Mouse (Mus musculus): ENCODE data around the gene N4bp2l2.

Gene N4bp2l2

DNA sequence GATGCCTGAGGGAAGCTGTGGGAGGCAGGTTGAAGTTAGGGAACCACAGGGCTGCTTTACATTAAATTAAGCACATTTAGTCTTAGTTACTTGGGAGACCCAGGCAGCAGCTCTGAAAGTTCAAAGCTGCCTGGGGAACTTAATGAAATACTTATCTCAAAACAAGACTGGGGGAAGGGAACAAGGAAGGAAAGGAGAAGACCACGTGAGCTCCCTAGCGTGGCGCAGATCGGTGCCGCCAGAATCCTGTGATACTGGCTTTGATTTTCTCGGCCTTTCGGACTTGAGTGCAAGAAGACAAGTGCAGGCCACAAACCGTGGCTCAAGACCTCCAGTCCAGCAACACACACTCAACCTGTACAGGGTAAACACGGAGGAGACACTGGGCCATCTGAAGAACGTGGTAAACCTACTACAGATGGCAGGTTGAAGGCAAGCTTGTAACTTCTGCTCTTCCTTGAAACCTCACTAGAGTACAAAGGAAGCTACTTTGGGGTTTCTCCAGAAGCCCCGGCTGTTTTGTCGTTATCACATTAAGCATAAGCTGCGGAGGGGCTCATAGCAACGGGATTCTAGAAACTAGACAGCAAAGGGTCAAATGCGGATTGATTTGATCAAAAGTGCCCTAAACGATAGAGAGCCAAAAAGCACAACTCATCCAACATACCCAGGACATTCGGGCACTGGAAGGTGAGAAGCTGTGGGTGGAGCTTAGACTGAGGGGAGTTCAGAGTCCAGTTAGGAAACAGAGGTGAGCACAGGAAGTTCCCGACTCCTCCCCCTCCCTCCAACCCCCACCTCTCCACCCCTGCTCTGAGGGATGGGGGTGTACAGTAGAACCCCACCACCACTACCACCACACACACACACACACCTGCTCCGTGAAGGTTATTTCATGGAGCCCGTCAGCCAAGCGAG, 67.5 kb downstream of the N4bp2l2 start:
- DNase-seq (ENCODE audit: low spot score in 2 of 2): no peak

DNA sequence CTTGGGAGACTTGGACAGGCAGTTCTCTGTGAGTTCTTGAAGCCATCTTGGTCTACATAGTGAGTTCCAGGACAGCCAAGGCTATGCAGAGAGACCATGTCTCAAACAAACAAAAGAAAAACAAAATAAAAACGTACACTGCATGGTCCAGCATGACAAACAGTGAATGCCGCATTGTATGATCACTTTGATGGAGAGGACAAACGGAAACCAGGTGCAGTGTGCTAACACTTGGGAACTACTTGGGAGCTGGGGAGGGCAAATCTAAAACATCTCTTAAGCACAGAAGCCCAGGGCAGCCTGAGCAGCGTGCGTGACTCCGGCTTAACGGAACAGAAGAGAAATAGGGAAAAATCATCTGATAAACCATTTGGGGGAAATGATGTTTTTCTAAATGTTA, 68.9 kb downstream of the N4bp2l2 start, which contains the start of gene N4bp2l1:
N4bp2l1 (minus strand) TSS at position 101 of the 400 bp plus-strand sequence.
- DNase-seq (ENCODE audit: low spot score in 2 of 2): no peak

DNA sequence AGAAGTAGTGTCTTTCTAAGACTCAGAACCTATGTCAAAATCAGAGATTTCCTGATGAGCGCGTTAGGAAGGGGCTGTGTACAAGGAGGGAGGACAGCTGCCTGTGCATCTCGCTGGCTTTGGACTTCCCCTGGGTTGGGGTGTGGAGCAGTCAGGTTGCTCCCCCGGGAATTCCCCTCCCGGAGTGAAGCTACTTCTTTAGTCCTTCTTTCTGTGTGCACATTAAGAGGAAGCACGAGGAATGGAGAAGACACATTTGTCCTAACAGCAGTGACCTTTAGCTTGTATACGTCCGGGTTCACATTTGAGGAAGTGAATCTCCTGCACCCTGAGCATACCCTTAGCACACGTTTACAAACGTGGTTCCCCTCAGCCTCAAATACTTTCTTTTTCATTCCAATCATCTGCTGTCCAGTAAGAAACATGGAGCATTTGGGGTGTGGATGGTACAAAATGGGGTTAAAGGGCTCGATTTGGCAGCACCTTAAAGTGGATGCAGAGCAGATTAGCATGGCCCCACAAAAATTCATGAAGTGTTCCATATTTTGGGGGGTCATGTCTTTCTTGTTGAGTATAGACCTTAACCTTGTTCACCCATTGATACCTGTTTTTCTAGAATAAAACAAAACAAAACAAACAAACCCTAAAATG, 70.5 kb downstream of the N4bp2l2 start:
- no peak for DNase-seq (ENCODE audit: low spot score in 2 of 2)

DNA sequence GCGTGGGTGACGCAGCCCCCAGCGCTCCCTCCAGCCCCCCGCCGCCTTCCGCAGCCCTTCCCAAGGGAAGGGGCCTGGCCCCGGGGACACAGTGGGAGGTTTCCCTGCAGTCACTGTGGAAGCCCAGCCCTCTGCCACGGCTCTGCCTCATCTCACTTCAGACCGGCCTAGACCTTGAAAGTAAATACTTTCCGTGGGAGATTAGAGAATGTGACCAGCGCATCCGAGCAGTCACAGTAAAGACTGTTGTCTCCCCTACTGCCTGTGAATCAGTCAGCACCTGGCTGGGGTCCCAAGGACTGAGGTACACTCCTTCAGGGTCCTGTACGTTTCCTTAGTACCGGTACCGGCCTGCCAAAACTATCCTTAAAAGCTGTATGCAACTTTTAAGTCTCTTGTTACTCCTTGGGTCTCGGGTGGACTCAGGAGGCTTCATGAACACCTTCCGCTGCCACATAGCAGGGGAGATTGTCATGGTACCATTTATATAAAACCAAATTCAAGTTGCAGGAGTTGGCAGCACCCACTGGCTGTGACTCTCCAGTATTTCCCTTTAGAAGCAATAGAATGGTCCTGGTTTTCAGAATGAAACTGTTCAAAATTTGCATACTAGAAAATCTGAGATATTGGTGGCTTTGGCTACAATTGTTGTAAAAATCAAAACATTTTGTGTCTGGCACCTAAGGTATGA, 71.2 kb downstream of the N4bp2l2 start:
- DNase-seq (ENCODE audit: low spot score in 2 of 2): no peak

DNA sequence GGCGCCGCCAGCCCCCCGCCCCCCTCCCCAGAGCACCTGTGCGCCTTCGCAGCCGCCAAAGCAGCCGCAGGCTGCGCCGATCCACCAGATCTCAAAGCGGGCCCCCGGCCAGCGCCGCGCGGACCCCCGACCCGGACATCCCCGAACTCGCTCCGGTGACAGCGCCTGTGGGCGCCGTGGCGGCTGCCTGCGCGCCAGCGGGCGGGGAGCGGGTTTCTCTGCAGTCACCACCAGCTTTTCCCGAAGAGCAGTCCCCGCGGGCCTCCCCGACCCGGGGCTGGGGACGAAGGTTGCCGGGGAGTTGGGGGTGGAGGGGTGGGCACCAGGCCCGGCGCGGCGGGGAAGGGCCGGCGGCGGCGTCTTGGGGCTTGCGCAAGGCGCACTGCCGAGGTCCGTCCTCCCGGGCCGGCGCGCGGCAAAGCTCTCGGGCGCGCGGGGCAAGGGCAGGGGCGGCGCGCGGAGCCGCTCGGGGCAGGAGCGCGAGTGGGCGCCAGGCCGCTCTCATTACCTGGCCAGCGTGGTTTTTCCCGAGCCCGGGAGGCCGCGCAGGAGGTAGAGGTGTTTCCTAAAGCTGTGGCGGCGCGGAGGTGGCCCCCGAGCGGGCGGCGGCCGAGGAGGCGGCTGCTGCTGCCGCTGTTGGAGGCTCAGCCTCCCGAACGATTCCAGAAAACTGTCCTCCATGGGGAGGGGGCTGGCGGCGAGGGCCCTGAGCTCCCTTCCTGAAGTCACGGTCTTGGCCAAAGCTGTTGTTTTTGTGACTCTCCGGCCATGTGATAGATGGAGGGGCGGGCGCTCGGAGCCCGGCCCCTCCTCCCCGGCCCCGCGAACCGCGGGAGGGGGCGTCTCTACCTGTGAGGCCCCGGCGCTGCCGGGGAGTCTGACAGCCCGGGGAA, 72.0 kb downstream of the N4bp2l2 start:
- peak; percentile 30 to 56 for DNase-seq (ENCODE audit: low spot score in 2 of 2)

DNA sequence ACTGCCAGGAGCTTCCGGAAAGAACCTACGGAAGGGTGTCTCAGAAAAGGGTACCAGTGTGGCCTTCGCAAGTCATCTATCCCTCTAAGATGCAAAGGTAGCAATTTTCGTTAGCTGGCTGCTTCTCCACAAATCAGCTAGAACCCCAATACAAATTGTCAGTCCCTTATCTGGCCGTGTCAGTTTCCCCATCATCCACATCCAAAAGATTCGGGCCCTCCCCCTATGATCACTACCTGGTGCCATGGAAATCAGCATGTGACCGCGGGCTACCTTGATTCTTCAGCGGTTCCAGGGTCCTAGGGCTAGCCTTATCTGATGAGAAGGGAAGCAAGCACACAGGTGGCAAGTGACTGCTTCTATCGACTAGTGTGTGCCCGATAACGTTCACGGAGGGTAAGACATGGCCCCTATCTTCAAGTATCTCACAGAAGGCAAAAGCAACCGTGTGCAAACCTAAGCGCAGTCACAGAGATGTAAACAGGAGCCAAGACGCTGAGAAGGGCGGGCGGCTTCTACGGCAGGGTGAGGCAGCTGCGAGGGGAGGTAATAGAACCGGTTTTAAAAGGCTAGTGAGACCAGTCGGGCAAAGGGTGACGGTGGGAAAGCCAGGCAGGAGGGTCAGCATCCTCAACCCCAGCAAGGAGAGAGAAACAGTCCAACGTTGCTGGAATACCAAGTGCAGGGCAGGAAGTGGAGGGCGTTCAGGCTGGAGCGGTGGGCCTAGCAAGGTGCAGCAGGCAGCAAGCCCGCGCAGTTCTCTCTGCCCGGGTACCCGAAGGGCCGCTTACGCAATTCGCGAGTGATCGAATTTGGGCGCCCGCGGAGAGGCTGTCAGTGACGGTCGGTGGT, 72.9 kb downstream of the N4bp2l2 start:
- peak in 1 of 2 experiments; percentile 40 for DNase-seq (ENCODE audit: low spot score in 2 of 2)

DNA sequence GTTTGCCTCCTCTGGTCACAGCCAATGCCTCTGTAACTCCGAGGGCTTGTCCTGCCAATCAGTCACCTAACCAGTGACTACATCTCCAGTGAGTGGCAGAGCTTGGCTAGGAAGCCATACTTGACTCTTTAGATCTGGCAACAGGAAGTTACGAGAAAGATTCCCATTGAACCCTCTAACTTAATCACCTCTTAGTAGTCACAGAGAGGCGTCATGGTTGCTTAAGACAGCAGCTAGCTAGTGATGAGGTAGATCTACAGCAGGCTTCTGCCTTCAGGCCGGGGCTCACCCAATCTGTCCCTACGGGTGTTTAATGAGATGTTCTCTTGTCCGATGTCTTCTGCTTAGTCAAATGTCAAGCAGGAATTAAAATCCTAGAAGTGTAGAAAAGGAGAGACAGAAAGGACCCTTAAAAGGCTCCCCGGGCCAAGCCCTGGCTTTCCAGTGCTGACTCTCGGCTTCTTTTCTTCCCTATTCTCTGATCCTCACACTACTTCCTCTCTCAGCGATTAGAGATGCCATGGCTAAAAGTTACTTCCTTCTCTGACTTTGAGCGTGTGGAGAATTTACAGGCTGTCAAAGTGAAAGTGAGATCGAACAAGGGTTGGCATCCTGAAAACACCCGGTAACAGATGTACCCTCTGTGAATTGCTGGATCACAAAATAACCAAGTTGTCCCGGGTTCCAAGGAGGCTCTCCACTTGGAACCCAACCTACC, 73.6 kb downstream of the N4bp2l2 start:
- no peak for DNase-seq (ENCODE audit: low spot score in 2 of 2)

DNA sequence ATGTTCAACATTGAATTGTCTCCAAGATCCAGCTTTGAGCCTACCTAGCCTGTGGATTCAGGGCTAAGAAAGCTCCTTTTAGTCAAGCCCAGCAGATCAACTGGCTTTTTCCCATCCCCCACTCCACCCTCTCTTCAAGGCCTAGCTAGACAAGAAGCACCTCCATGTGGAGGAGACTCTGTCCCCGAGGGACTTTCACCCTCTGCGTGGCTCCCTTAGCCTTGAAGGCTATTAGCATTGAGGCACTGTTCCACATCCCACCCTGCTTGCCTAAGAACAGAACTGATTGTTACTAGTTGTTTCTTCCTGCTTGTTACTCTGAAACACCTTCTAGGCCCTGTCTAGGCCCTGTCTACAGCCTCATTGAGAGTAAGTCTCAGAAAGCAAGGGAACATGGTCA, 76.0 kb downstream of the N4bp2l2 start:
- DNase-seq (ENCODE audit: low spot score in 2 of 2): no peak

DNA sequence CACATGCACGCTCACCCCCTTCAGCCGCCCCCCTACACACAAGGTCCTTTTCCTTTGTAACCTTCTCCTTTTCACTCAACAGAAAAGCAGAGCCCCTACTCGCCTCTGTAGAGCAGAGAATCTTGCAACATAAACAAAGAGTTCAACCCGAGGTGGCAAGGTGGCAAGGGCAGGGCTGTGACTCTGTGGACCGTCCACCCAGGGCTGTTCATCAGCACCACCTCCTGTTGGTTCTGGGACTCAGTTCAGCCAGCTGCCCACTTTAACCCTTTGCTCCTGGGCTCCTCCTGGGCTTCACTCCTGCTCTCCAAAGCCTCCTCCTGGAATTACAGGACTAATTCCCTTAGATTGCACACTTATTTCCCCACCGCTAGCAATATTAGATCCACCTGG, 81.7 kb downstream of the N4bp2l2 start:
- DNase-seq (ENCODE audit: low spot score in 2 of 2): no peak

DNA sequence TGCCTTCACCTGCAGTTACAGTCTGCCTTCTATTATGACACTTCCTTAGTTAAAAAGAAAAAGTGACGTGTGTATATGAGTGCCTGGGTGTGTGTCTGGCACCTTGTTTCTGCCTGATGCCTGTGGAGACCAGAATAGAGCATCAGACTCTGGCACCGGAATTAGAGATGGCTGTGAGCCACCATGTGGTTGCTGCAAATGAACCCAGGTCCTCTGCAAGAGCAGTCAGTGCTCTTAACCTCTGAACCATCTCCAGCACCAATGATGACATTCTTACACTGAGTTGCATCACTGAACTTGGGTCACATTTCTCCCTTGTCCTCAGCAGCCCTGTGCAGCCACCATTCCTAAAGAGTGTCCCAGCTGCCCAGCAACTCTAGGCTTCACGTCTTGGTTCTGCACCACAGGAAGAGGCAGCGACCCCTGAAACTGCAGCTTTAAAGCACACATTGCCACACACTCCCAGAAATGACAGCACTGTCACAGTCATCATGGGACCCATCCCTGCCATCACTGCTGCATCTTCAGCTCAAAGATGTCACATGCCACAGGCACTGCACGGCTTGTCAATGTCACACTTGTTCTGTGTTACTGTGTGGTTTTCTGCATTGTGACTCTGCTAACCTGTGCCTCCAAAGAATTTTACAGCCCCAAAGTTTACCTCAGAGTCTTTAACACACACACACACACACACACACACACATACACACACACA, 82.2 kb downstream of the N4bp2l2 start:
- no peak for DNase-seq (ENCODE audit: low spot score in 2 of 2)

DNA sequence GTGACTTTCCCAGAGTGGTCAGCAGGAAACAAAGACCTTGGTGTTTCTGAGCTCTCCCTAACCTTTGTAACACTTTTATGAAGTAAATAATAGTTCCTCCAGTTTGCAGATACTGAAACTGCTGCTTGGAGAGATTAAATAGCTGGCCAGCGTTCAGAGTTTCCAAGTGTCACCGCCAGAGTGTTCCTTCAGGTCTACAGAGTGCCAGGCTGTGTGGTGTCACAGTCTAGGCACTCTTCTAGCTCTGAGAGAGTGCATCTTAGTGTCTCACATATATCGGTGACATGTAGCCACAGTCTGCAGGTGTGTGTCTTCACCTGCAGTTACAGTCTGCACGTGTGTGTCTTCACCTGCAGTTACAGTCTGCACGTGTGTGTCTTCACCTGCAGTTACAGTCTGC, 82.8 kb downstream of the N4bp2l2 start:
- DNase-seq (ENCODE audit: low spot score in 2 of 2): no peak

DNA sequence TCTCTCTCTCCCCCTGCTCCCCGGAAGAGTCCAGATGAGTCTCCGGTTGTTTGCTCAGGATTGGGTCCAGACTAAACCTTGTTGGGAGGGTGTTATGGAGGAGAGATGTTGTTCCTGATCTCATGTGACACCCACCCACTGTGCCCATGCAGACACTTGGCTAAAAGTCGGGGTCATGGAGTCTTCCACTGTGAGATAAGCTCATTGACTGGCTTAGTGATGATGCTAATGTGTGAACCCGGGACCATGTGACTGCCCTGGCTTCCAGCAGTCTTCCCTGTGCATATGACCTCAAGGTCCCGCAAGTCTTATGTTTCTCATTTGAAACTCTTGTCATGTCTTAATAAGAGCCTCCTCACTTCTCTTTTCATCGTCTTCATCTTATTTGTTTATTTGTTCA, 84.8 kb downstream of the N4bp2l2 start:
- no peak for DNase-seq (ENCODE audit: low spot score in 2 of 2)

DNA sequence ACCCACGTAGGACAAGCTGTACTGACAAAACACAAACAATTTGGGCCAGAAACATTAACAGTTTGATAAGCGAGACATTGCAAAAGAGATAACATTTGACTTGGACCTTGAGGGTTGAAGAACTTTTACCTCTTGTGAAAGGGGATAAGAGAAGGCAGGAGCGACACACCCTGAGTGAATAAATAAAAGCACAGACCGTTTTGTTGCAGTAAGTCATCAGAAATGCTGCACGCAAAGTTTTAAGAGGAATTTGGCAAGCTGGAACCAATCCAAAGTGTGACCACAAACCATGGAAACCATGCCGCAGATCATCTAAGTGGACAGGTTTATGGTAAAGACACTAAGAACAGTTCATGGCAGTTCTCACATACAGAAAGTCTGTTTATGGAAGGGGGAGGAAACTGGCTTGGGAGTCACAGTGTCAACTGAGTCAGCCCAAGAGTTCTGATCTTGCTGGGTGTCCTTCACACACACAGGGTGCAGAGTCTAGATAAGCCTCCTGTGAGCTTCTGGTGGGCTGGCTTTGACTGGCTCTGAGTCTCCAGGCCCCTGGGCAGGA, 87.3 kb downstream of the N4bp2l2 start:
- no peak for DNase-seq (ENCODE audit: low spot score in 2 of 2)

DNA sequence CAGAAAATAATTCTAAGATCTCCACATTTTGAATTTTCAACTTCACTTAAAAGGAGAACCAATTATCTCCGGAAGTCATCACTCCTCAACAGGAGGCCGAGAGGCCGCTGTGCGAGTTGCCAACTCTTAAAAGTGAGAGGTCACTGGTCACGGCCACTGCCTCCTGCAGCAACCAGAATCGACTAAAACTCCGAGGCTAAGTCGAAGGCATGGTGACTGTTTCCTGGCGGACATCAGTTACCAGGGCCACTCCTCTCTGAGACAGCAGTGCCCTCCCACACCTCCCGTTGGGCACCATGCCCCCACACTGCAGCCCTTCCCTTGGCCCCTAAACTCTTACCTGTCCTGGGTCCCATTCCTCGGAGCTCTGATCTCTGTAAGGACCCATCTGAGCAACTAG, 89.2 kb downstream of the N4bp2l2 start:
- no peak for DNase-seq (ENCODE audit: low spot score in 2 of 2)

DNA sequence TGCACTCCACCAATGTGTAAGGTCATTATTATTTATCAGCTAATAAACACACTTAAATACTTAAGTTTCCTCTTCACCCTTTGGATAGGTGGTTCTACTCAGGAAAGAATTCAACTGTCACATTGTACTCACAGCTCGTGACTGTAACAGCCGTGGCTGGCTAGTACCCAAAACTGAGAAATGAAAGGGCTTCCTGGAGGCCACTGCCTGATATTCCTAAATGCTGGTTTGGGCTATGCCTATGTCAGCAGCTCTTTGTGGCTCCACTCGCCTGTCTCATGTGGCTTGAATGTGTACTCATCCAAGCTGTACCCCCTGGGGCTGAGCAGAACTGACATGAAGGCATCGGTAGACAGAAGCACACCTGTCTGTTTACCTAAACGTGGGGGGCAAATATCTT, 91.1 kb downstream of the N4bp2l2 start:
- no peak for DNase-seq (ENCODE audit: low spot score in 2 of 2)

DNA sequence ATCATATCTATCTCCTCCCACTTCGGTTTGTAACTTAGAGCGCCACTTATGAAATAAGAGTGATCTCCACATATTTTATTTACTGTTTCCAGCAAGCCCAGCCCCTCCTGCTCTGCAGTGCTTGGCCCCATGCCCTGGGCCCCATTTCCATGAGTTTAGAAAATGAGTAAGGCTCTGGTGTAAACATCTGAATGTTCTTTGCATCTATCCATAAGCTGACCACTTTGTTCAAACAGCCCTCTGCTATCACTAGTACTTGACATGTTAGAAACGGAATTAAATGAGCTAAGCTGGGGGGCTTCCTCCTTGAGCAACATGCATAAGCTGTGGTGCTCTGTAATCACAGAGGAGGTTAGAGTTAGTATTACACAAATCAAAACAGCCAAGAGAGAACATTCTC, 91.6 kb downstream of the N4bp2l2 start:
- DNase-seq (ENCODE audit: low spot score in 2 of 2): no peak

DNA sequence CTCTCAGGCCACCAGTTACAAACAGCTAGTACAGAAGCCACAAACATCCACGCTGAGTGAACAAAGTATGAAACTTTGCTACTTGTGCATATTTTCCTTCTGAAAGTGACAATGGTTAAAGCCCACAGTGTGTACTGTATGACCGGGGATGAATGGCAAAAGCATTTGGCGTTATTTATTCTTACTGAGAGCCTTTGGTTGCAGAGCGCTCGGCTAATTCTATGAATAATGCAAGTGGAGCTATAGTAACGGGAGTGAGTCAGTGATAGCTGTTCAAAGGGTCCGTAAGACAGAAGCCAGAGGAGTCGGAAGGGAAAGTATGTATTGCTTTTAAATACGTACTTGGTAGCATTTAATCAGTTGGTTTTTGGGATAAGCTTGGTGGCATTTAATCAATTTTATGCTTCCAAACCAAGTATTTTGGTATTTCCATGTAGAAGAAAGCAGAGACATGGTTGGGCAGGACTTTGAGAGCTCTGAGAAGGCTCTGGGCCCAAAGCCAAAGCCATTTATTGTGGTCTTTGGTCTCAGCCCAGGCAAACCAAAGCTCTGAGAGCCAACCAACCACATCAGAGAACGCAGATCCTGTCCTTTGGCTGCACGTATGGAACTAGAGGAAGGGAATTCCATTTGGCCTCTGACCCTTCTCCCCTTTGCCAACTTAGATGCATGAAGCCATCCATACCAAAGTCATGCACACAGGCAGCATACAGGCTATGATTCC, 95.3 kb downstream of the N4bp2l2 start:
- DNase-seq (ENCODE audit: low spot score in 2 of 2): no peak

DNA sequence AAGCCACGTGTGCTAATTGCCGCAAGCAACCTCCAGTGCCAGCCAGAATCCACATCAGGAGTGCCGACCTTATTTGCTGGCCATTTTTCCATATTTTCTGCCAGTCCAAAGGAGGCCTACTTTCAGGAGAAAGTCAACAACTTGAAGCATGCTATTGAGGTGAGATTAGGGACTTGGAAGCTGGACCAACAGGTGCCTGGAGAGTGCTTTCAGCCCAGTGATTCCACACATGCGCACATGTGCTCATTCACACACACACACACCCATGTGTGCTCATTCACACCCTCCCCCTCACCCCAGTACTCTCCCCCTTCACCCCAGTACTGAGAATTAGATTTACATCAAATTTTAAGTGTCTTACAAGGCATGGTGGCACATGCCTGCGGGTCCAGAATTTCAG, 99.0 kb downstream of the N4bp2l2 start:
- DNase-seq (ENCODE audit: low spot score in 2 of 2): no peak

All from spleen, postnatal 14 days (tissue).